Mouse (Mus musculus) cerebellum, adult 2 months (tissue): Measurements from ENCODE around the gene Egfl8. TPM values are rescaled to one million over a fixed set of nuclear protein-coding genes. Genes with fewer than 3 reads are reported as not detected.

ENCODE experiments used
- DNase-seq, 2 experiments: peaks; one replicate each; pipeline ENCODE4 v3.0.0; 2021
- H3K27ac ChIP-seq: fragments of 200-500 bp; 2 replicates; pipeline ENCODE4 v1.5.1; 2012; ENCODE audit warnings: low read length, control low read depth, inconsistent platforms; ENCODE audit not compliant: insufficient read depth
- H3K27me3 ChIP-seq: fragments of 200-500 bp; 2 replicates; pipeline ENCODE4 v1.6.1; 2012; ENCODE audit warnings: inconsistent platforms, mild to moderate bottlenecking, low read length, moderate library complexity; ENCODE audit not compliant: control insufficient read depth, insufficient read depth
- H3K4me1 ChIP-seq: fragments of 200-500 bp; 2 replicates; pipeline ENCODE4 v1.6.1; 2011; ENCODE audit warnings: low read length; ENCODE audit not compliant: control insufficient read depth, insufficient read depth
- H3K4me3 ChIP-seq: fragments of 200-500 bp; replicated peaks from 2 replicates; pipeline ENCODE3; 2011; ENCODE audit warnings: mild to moderate bottlenecking, low read depth, low read length, control low read depth; ENCODE audit not compliant: insufficient read depth
- CTCF ChIP-seq: fragments of 200-500 bp; IDR thresholded peaks from 2 replicates; pipeline ENCODE4 v1.5.1; 2011; ENCODE audit warnings: low read depth, mild to moderate bottlenecking, control low read depth, low read length, moderate library complexity, borderline replicate concordance; ENCODE audit not compliant: insufficient read depth
- POLR2A ChIP-seq: fragments of 200-500 bp; IDR thresholded peaks from 2 replicates; pipeline ENCODE4 v1.6.1; 2011; ENCODE audit warnings: low read length, control low read depth, borderline replicate concordance; ENCODE audit not compliant: insufficient read depth
- WGBS: fragments of 180-500 bp; shearing (Covaris S2); methylation state at CpG from one replicate; pipeline ENCODE4 v1.1.7; 2018; 5-methylcytosine and 5-hydroxymethylcytosine counted together
- polyA plus RNA-seq: library from polyadenylated mRNA; depleted of rRNA; stranded (reverse); fragments of >200 nt; gene quantifications from 2 replicates; pipeline ENCODE4 v1.2.3, GENCODE M21; 2012; rRNA removed

The Egfl8 gene
- 6.3 and 7.4 TPM in 2 replicates for polyA plus RNA-seq

- Histone ChIP-seq H3K27me3 (no peaks in the 10 kb centered on the region), H3K4me1 (peaks cover 8% of the 10 kb centered on the region), H3K27ac (no peak within 1 kb of the TSS), H3K4me3 (no peak within 1 kb of the TSS)
- 57% methylated on average over 6 of the region's 6 CpGs for WGBS
- no peak for TF ChIP-seq CTCF
- no peak for TF ChIP-seq POLR2A
- DNase-seq: no peak
These were observed at the start of gene Egfl8 for GRCm38 (mm10) chr17:34615871-34616270. TSS of gene Egfl8 (minus strand) at chr17:34615971.

GRCm38 (mm10) chr17:34664472-34664871 lies 48.7 kb upstream of the Egfl8 start:
- H3K4me1 ChIP-seq: no peaks in the 10 kb centered on the region
- WGBS: 57% methylated on average over 7 of the region's 7 CpGs
- H3K4me3 ChIP-seq: no peak overlapping the region
- DNase-seq: no peak
- no peak overlapping the region for H3K27ac ChIP-seq
- TF ChIP-seq CTCF (no peak), POLR2A (no peak)
- H3K27me3 ChIP-seq: no peaks in the 10 kb centered on the region; the same call in 1 of the 2 replicates

GRCm38 (mm10) chr17:34663558-34663957 lies 47.8 kb upstream of the Egfl8 start:
- no peaks in the 10 kb centered on the region; the same call in 1 of the 2 replicates for H3K27me3 ChIP-seq
- no peak overlapping the region for H3K4me3 ChIP-seq
- no peak for DNase-seq
- TF ChIP-seq POLR2A (no peak), CTCF (no peak)
- H3K27ac ChIP-seq: no peak overlapping the region
- 50% methylated on average over 1 of the region's 1 CpGs for WGBS
- H3K4me1 ChIP-seq: no peaks in the 10 kb centered on the region

- DNase-seq: no peak
- Histone ChIP-seq H3K4me3 (no peak overlapping the region), H3K27ac (no peak overlapping the region), H3K4me1 (no peaks in the 10 kb centered on the region), H3K27me3 (no peaks in the 10 kb centered on the region; the same call in 1 of the 2 replicates)
- TF ChIP-seq CTCF (no peak), POLR2A (no peak)
- 83% methylated on average over 8 of the region's 8 CpGs for WGBS
These were observed 47.2 kb upstream of the Egfl8 start for GRCm38 (mm10) chr17:34662978-34663377.

- 79% methylated on average over 1 of the region's 1 CpGs for WGBS
- TF ChIP-seq POLR2A (no peak), CTCF (no peak)
- H3K4me3 ChIP-seq: no peak overlapping the region
These were observed 46.7 kb upstream of the Egfl8 start for GRCm38 (mm10) chr17:34662468-34662867.

GRCm38 (mm10) chr17:34661121-34661591 lies 45.4 kb upstream of the Egfl8 start:
- Histone ChIP-seq H3K4me3 (no peak overlapping the region), H3K27ac (no peak overlapping the region), H3K4me1 (no peaks in the 10 kb centered on the region), H3K27me3 (no peaks in the 10 kb centered on the region; the same call in 1 of the 2 replicates)
- 4% methylated on average over 19 of the region's 19 CpGs for WGBS
- no peak for DNase-seq
- TF ChIP-seq POLR2A: no peak
- TF ChIP-seq CTCF: no peak

More at GRCm38 (mm10) chr17:34662468-34662867, 46.7 kb upstream of the Egfl8 start:
- DNase-seq: no peak
- H3K4me1 ChIP-seq: no peaks in the 10 kb centered on the region
- H3K27ac ChIP-seq: no peak overlapping the region
- no peaks in the 10 kb centered on the region; the same call in 1 of the 2 replicates for H3K27me3 ChIP-seq

- TF ChIP-seq POLR2A (no peak), CTCF (no peak)
- no peaks in the 10 kb centered on the region; the same call in 1 of the 2 replicates for H3K27me3 ChIP-seq
- no peak for DNase-seq
- 38% methylated on average over 11 of the region's 11 CpGs for WGBS
- H3K4me3 ChIP-seq: no peak overlapping the region
- H3K4me1 ChIP-seq: peaks cover 3% of the 10 kb centered on the region; the same call in 1 of the 2 replicates
- H3K27ac ChIP-seq: no peak overlapping the region
These were observed 44.6 kb upstream of the Egfl8 start for GRCm38 (mm10) chr17:34660259-34660820.

- peaks cover 5% of the 10 kb centered on the region; the same call in 1 of the 2 replicates for H3K4me1 ChIP-seq
- no peaks in the 10 kb centered on the region; the same call in 1 of the 2 replicates for H3K27me3 ChIP-seq
- TF ChIP-seq CTCF: no peak
- no peak for TF ChIP-seq POLR2A
- no peak overlapping the region for H3K4me3 ChIP-seq
- WGBS: 65% methylated on average over 3 of the region's 3 CpGs
- H3K27ac ChIP-seq: no peak overlapping the region
- no peak for DNase-seq
These were observed 44.1 kb upstream of the Egfl8 start for GRCm38 (mm10) chr17:34659897-34660214.
